Mouse (Mus musculus): ENCODE results near the gene Arhgef26. TPM values are rescaled to one million over a fixed set of nuclear protein-coding genes. Genes with fewer than 3 reads are reported as not detected.

Arhgef26 gene
- total RNA-seq, 2 experiments from 2014 or later: 21.1 to 21.5 TPM

DNA sequence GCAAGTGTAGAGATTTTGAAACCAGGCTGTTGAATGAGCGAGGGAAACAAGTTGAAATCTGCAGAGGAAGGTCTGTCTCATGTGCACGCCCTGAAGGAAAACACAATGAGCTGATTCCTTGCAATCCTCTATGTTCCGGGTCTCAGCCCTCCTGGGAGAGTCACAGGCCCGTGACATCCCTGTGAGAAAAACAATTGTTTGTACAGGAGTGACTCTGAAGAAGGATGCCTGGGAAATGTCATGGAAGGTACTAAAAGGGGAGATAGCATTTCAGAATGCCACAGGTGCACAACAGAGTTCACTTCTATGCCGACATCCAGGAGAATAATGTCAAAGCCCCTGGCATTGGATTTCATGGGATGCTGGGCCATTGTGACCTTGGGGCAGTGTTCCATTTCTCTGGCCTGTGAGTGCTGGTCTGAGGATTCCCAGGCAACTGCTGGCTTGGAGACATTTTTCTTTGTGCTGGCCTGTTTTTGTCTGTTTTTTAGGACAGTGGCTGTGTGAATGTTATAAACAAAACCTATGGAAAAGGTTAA is 102.4 kb downstream of the Arhgef26 start:
- intact Hi-C loops (cut with DNase I): no loop called here
- no peak for DNase-seq (ENCODE audit: low spot score in 2 of 2)

GRCm38 (mm10) chr3:62443582-62444194 is 105.5 kb downstream of the Arhgef26 start:
- intact Hi-C loops (cut with DNase I): no loop called here
- DNase-seq (ENCODE audit: low spot score in 2 of 2): no peak

DNA sequence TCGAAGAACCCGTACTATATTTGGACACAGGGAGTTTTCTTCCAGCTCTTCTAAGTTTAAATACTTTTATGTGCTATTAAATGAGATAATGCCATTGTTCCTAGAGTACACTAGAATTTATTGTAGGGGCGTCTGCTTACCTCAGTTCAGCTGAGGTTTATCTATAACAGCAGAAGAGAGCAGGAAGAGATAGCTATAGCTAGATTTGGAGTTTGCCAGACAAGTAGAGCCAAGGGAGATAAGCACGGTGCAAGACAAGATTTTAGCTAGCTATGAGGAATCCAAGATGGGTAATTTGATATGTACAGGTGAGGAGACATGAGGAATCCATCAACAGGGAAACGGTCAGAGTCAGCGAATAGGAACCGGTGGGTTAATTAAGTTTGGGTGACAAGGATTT is 108.1 kb downstream of the Arhgef26 start:
- intact Hi-C loops (cut with DNase I): no loop called here
- DNase-seq (ENCODE audit: low spot score in 2 of 2): no peak

DNA sequence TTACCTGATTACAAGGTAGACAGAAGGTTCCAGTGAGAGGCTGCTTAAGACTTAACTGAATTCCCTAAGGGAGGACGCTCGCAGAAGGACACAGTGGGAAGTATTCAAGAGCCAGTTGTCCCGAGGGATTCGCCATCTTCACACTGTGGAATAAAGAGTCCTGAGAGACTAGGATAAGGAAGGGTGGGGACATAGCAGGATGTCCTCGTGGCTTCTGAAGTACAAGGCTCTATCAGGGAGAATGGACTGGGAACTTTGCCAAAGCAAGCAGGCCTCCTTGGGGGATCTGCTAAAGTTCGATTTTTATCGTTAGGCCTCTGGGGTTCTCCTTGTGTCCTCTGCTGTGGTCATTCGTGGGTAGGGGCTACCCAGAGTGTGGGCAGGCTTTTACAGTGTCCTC is 109.0 kb downstream of the Arhgef26 start:
- intact Hi-C loops (cut with DNase I): no loop called here
- DNase-seq (ENCODE audit: low spot score in 2 of 2): no peak

- intact Hi-C loops (cut with DNase I): loop anchor here (10.0 kb wide), 1 partner anchor 1205 kb away; no protein-coding TSS in a partner anchor
- DNase-seq (ENCODE audit: low spot score in 2 of 2): no peak
Observed at GRCm38 (mm10) chr3:62449871-62450496, 111.8 kb downstream of the Arhgef26 start.

GRCm38 (mm10) chr3:62452961-62453360 is 114.8 kb downstream of the Arhgef26 start:
- intact Hi-C loops (cut with DNase I): loop anchor here (10.0 kb wide), 1 partner anchor 1208 kb away; no protein-coding TSS in a partner anchor
- no peak for DNase-seq (ENCODE audit: low spot score in 2 of 2)

- no peak for DNase-seq (ENCODE audit: low spot score in 2 of 2)
- intact Hi-C loops (cut with DNase I): loop anchor here (10.0 kb wide), 1 partner anchor 1209 kb away; no protein-coding TSS in a partner anchor
Observed at GRCm38 (mm10) chr3:62454096-62454495, 116.0 kb downstream of the Arhgef26 start.

- peak; percentile 17 to 21 for DNase-seq (ENCODE audit: low spot score in 2 of 2)
Observed at GRCm38 (mm10) chr3:62455854-62456253, 117.7 kb downstream of the Arhgef26 start.

DNA sequence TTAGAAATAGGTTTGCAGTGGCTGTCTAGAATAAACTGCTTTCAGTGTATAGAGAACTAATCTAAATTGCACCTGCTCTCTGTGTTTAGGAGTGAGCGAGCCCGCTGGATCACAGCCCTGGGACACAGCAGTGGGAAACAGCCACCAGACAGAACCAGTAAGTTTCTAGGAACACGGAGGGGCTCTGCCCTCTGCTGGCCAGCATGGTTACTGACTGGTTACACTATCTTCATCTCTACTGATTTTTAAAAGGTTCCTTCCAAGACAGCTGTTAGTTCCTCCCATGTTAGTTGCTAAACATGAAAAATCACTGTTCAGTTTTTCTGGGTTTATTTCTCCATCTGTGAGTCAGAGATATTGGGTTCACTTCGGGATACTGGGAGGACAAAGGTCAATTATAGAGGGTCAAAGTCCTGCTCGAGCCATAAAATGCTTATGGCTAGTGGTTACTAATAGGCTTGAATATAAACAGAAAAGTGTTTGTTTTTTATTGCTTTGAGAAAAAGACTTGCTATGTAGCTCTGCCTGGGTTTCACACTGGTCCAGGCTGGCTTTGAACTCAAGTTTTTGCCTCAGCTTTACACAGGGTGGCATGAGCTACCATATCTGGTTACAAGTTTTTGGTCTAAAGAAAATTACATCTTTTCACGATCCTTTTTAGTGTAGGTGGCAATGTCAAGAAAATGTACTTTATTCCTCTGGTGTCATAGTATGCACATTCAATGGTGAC is 120.3 kb downstream of the Arhgef26 start:
- intact Hi-C loops (cut with DNase I): loop anchor here (5.0 to 10.0 kb wide), 3 partner anchors 116 to 1214 kb away; no protein-coding TSS in a partner anchor
- DNase-seq (ENCODE audit: low spot score in 2 of 2): peak; percentile 49 to 60

More at GRCm38 (mm10) chr3:62455854-62456253, 117.7 kb downstream of the Arhgef26 start:
- intact Hi-C loops (cut with DNase I): loop anchor here (5.0 to 10.0 kb wide), 3 partner anchors 114 to 1211 kb away; no protein-coding TSS in a partner anchor

DNA sequence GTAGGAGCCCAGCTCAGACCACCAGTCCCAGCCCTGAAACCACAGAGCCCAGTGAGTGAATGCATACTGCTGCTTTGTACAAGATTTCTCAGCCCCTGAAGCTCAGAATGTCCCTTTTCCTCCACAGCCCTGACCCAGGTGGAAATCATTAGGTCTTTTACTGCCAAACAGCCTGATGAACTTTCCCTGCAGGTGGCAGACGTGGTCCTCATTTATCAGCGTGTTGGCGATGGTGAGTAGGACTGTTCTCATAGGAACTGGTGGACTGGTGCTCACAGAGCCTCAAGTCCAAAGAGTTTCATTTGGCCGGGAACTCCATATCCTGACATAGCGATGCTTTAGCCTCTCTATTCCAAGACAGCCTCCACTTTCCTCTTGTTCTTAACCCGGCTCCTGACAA is 121.3 kb downstream of the Arhgef26 start:
- no peak for DNase-seq (ENCODE audit: low spot score in 2 of 2)
- intact Hi-C loops (cut with DNase I): loop anchor here (5.0 to 10.0 kb wide), 3 partner anchors 117 to 1215 kb away; no protein-coding TSS in a partner anchor

DNA sequence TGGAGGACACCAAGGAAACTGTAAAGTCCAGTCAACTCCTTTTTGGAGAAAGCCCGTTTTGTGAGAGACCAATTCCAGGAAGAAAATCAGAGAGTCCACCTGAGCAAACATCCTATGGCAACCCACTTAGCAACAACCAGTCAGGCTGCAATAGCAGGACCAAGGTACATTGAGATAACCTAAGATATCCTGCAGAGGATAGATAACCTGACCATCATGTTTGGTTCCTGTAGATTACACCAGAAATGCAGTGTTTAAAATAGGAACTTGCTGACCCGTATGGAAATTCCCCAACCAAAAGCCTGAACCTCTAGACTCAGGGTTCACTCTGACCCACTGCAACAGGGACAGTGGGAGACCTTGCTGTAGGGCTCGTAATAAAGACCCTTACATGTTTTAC is 126.1 kb downstream of the Arhgef26 start:
- intact Hi-C loops (cut with DNase I): no loop called here
- no peak for DNase-seq (ENCODE audit: low spot score in 2 of 2)

DNA sequence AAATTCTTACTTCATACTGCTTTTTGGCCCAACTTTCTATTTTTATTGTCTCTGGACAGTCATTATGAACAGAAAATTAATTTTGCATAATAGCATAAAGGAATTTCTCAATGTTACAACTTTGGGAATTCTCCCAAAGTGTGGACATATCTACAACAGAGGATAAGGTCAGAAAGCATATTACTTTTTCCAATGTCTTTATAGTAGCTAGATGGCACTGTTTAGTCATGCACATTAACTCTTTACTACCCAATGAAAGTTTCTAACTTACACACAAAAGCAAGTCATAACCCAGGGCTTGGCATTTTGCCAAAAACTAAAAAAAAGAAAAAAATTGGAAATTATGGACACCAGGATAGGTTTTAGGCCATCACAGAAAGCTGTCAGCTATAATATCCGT is 132.0 kb downstream of the Arhgef26 start:
- intact Hi-C loops (cut with DNase I): no loop called here
- DNase-seq (ENCODE audit: low spot score in 2 of 2): no peak

GRCm38 (mm10) chr3:62484340-62484739 is 146.2 kb downstream of the Arhgef26 start:
- intact Hi-C loops (cut with DNase I): no loop called here
- no peak for DNase-seq (ENCODE audit: low spot score in 2 of 2)

- intact Hi-C loops (cut with DNase I): no loop called here
Observed at GRCm38 (mm10) chr3:62492568-62492967, 154.4 kb downstream of the Arhgef26 start.

DNA sequence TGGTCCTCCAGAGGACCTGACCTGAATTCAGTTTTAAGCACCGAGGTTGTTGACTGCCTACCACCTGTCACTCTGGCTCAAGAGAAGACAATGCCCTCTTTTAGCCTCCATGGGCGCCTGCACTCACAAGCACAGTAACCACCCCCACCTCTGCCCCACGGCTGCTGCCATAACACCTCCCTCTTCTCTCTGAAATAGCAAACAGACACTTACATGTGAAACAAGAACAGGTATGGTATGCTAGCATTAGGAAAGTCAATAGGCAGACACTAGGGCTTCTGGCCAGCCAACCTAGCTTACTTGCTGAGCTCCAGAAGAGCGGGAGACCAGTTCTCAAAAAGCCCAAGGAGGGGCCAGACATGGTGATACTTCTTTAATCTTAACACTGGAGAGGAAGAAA is 161.2 kb downstream of the Arhgef26 start:
- intact Hi-C loops (cut with DNase I): no loop called here
- DNase-seq (ENCODE audit: low spot score in 2 of 2): no peak

More at GRCm38 (mm10) chr3:62492568-62492967, 154.4 kb downstream of the Arhgef26 start:
- no peak for DNase-seq (ENCODE audit: low spot score in 2 of 2)

DNA sequence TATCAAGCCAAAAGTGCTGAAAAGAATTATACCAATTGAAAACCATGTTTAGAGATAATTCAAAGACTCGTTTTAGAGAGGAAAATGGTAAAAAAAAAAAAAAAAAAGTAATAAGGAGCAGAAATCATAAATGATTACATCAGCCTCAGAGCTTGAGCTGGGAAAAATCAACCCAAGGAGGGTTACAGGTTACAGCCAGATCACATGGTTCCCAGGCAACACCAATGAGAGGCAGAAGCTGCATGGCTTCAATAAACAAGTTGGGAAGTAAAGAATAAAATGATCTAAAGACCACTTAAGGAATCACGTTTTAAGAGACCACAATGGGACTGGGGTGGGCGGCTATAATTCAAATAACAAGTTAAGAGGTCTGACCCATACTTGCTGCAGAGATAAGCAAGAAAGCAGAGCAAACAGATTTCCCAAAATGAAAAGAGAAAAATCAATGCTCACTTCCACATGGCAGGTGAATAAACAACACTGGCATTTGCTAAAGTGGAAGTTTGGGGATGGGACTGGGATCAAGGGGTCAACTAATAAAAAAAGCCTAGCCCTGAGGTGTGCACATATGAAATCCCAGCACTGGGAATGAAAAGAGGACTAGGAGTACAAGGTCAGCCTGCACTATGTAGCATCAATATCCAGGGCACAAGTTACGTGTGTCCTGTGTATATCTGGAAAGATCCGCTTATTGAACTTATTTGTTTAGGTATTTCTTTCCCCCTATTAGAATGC is 167.2 kb downstream of the Arhgef26 start:
- no peak for DNase-seq (ENCODE audit: low spot score in 2 of 2)
- intact Hi-C loops (cut with DNase I): no loop called here

DNA sequence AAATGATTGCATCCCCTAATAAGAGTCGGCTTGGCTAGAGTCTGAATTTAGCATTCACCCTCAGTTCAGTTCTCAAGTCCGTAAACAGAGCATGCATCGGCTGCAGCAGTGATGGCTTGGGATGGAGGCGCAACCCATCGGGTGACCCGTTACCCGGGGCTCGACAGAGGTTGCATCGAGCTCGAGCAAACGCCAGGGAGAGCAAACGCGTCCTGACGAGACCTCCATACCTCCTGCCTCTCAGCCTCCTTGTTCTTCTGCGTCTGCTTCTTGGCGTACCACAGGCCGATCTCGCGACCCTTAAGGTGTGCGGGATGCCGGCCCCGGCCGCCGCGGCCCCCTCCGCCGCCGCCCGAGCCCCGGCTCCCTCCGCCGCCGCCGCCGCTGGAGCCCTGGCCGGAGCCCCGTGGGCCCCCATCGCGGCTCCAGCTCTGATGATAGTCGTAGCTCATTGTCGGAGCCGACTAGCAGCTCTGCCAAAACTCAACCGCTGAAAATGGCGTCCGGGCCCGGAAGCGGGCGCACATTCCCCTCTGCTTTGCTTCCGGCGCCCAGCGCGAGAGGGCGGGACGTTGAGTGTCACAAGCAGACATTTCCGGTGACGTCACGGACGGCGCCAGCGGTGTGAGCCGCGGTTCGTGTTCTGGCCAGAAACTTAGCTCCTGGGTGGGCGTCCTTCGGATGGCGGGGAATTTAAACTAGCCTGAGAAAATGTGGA is 168.5 kb downstream of the Arhgef26 start, which contains the start of gene Dhx36:
Gene Dhx36 (minus strand): TSS at position 517 of the 718 bp plus-strand sequence.
- intact Hi-C loops (cut with DNase I): no loop called here
- peak; percentile 97 for DNase-seq (ENCODE audit: low spot score in 2 of 2)

DNA sequence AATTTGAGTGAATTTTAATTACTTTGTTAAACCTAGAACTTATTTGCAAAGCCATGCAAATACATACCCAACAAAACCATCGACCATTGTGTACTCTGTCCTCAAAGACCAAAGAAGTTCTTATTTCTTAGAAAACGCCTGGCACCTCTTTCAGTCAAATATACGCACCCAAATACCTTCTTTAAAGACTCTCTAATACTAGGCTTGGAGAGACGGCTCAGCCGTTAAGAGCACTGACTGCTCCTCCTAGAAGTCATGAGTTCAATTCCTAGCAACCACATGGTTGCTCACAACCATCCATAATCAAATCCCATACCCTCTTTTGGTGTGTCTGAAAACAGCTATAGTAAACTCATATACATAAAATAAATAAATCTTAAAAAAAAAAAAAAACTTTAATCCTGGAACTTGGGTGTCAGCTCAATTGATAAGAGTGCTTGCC is 169.1 kb downstream of the Arhgef26 start:
- intact Hi-C loops (cut with DNase I): no loop called here
- DNase-seq (ENCODE audit: low spot score in 2 of 2): no peak

All from left cerebral cortex, postnatal 36 days (tissue).